Mouse (Mus musculus) heart, adult 8-10 months (tissue): ENCODE results near the gene Gm3453. TPM values are rescaled to one million over a fixed set of nuclear protein-coding genes. Genes with fewer than 3 reads are reported as not detected.
A peak's percentile ranks its signal among the peaks of the same experiment; 100 is the strongest.
"Not testable (repeated sequence)": the region's sequence is repeated elsewhere in the genome, so short reads cannot be mapped to it uniquely, and the experiment has no call there.

Experiments used
- DNase-seq: peaks from one replicate; pipeline ENCODE4 v3.0.0; 2022; ENCODE audit warnings: low spot score
- total RNA-seq, 4 experiments: library from RNA; stranded (reverse); gene quantifications; 2 replicates each; pipeline ENCODE4 v1.2.4; 2022

The Gm3453 gene
- total RNA-seq: not detected

DNA sequence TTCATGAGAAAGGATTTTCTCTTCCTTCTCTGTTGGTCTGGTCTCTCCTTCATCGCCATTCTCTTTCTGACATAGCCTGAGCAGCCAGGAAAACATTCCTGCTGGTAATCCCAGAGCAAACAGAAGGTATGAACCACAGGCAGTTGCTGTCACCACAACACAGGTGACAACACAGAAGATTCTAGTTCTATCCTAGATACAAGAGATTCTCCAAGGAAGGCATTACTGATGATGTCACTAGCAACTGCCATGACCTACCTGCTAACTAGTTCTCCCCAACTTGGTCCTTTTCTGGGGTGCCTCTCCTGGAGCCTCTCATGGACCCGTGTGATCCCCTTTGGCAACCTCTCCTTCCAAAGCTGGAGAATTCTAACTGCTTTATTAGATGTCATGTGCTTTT lies at the start of gene Gm3453:
TSS of gene Gm3453 (minus strand) at position 101 of the 400 bp plus-strand sequence.
- DNase-seq: not testable (repeated sequence)

DNA sequence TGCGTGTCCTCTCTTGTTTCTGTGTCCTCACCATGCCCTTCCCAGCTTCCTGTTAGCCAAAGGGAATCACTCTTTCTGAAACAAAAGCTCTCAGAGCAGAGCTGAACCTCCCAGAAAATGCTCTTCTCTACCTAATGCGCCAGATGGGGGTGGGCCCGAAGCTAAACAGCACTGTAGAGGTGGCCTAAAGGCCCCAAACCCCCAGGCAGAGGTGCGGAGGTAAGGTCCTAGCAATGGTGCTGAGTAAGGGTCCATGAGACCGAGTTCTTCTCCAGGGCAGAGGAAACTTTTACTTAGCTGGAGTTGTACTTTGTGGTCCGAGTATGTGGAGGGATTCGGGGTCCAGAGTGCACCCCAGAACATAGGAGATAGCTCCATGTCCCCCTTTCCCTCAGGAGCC lies 8.2 kb upstream of the Gm3453 start:
- DNase-seq: not testable (repeated sequence)

GRCm38 (mm10) chr14:5962441-5962840 lies 16.5 kb downstream of the Gm3453 start:
- not testable (repeated sequence) for DNase-seq

DNA sequence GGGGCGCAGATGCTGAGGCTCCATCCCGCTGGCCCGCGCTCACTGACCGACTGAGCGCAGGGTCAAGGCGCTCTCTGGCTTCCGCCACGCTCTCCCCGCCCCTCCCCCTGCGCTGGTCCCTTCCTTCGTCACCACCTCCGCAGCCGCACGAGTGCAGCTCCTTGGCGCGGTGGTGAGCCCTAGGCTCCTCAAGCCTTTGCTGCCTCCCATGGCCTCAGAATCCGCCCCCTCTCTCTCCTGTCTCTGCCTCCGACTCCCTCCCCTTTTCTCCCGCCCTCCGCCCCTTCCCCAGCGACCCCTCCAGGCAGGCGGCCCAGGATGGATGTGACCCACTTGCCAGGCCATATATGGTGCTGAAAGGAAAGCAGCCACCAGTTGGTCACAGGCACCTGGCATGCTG lies 17.3 kb downstream of the Gm3453 start, which contains the start of gene Gm3248:
TSS of gene Gm3248 (minus strand) at position 111 of the 400 bp plus-strand sequence.
- DNase-seq: peak; percentile 11

DNA sequence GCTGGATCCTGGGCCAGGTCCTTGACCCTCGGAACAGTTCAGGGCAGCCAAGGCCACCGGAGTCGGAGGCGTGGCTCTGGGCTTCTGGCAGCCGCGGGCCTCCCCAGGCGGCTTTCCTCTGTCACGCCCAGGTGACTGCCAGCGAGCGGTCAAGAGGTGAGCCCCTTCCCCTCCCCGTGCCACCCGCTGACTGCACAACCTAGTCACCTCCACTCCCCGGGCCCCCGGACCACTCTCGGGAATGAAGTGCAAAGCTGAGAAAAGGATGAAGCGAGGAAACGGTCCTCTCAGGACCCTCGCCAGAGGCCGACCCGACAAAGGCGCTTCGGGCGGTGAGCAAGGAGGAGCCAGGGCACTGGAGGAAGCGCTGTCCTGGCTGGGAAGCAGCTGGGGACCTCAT lies 17.8 kb downstream of the Gm3453 start:
- peak; percentile 2 for DNase-seq

- not testable (repeated sequence) for DNase-seq
Measured at GRCm38 (mm10) chr14:5960479-5960878, 18.5 kb downstream of the Gm3453 start.

- DNase-seq: not testable (repeated sequence)
Measured at GRCm38 (mm10) chr14:5923276-5923675, 55.7 kb downstream of the Gm3453 start.

Other genes with a start within 250 kb of the Gm3453 start
- under 1 TPM in 1 of 4 experiments, not detected in 3; 0.54 TPM for gene Gm3373, start 237.6 kb downstream of the Gm3453 start, total RNA-seq
- under 1 TPM in 3 of 4 experiments, not detected in 1; 0.30 to 0.63 (median 0.37) TPM for gene Gm3383, start 171.2 kb downstream of the Gm3453 start, total RNA-seq
- gene Gm3424, start 148.8 kb downstream of the Gm3453 start, total RNA-seq: not detected
- gene Gm8237, start 98.8 kb downstream of the Gm3453 start, total RNA-seq: under 1 TPM in 1 of 4 experiments, not detected in 3; 0.25 TPM
- under 1 TPM in 1 of 4 experiments, not detected in 3; 0.28 TPM for gene Gm3248, start 17.4 kb downstream of the Gm3453 start, total RNA-seq
- not detected for gene Gm6337, start 79.1 kb upstream of the Gm3453 start, total RNA-seq
- gene Gm8206, start 114.8 kb upstream of the Gm3453 start, total RNA-seq: under 1 TPM in 1 of 4 experiments, not detected in 3; 0.47 TPM
- gene Gm3468, start 129.5 kb upstream of the Gm3453 start, total RNA-seq: under 1 TPM; 0.14 to 0.33 (median 0.19) TPM
- not detected for gene Gm3476, start 146.7 kb upstream of the Gm3453 start, total RNA-seq
- under 1 TPM in 3 of 4 experiments, not detected in 1; 0.12 to 0.29 (median 0.16) TPM for gene Gm21560, start 240.2 kb upstream of the Gm3453 start, total RNA-seq